Mouse (Mus musculus) induced T-regulatory cell, adult 2 months (primary cell): ENCODE measurements around the gene Pan2.

Experiments used
- DNase-seq: peaks from one replicate; pipeline ENCODE4 v3.0.0-alpha.2; 2012; ENCODE audit warnings: low read depth

Pan2 gene

DNA sequence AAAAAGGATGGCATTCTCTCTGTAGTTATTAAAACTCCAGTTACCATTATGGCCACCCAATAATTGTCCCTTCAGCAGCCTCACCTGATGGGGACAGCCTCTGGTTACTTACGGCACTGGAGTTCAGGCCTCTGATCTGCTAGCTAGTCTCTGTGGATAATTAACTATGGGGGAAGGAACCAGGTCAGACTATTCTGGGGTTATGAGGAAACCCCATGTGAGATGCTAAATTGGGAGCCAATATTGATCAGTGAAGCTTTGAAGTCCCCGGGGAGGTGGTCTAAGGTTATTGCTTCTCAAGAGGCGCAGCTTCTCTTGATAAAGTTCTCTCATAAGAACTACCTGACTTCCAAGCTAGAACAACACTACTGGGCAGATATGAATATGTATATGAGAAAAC is 33.1 kb downstream of the Pan2 start:
- peak; percentile 28 for DNase-seq

DNA sequence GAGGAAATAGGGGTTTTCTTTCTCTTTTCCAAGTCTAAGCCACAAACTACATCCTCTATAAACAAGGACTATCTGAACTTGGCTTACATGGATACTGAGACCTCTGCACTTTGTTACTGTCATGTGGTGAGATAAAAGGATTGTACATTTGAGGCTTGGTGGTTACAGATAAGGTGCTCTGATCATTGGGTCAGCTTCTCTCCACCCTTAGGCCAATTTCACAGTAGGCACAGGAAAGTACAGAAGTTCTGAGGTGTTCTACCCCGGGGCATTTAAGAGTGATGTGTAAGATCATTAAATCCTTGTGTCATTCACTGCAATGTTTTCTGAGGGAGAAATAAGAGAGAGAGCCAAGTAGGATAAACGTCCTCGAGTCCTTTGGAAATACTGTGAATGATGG is 33.5 kb downstream of the Pan2 start:
- no peak for DNase-seq

DNA sequence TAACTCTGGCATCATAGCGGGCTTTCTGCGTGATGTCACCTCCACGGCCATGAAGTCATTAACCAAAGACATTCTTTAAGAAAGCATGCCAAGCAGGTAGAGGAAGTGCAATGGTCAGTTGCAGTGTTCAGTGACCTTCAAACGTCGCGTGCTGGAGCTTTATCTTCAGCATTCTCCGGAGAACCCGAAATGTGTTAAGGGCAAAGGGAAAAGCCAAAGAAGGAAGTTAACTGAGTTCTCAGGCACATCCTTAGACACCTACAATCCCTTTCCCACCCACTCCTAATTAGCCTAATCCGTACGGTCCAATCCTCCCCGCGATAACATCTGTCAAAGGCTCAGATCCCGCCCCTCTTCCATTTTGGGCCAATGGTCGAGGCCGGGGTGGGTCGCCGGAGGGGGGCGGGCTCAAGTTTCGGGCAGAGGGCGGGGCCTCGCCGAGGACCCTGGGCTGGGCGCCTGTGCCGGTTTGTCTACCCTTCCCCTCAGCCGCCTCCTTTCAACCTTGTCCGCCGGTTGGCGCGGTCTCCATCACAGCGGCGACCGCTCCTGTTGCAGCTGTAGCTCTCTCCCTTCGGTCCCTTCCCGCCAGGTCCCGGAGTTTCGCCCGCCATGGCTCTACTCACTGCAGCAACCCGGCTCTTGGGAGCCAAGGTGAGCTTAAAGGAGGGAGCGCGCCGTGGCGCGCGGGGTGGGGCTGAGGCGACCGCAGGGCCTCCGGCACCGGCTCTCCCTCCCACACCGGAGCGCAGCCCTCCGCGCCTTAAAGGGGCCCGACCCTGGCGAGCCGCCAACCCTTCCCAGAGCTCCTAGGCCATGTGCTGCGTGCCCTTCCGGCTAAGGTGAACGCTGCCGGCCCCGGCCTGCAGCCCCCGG is 34.4 kb downstream of the Pan2 start, which contains the start of gene Cs:
TSS of gene Cs (plus strand) at position 429 of the 876 bp plus-strand sequence.
- peak; percentile 99 for DNase-seq

DNA sequence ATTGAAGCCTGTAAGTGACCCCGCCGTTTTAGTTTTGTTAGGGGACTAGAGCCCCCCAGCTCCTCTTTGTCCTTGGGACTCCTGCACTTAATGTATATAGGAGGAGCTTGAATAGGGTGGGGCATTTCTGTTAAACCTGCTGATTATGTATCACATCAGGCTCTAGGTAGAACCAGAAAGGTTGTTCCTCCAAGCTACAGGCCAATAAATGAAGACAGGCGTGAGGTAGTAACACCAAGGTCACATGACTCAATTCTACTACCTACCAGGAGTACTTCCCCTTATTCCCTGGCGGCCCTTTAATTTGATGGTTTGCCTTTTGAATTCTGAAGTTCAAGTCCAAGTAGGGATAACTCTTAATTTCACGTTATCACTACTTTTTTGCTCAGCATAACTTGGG is 35.3 kb downstream of the Pan2 start:
- DNase-seq: peak; percentile 51

DNA sequence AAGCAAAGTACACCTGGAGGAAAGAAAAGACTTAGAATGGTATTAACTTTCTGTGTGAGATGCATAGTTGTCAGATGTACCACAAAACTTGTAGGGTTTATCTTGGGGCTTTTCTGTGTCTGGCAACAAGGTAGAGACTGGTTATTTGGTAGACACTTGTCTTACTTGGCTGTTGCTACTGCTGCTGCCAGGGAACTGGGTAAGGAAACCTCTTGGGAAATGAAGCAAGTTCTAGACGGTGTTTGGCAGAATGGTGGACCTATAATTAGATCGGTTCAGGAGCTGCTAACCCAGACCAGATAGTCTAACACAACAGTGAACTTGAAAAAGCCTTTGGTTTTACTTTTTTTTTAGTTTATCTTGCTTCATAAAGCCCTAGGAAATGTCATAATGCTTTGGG is 35.8 kb downstream of the Pan2 start:
- DNase-seq: no peak

DNA sequence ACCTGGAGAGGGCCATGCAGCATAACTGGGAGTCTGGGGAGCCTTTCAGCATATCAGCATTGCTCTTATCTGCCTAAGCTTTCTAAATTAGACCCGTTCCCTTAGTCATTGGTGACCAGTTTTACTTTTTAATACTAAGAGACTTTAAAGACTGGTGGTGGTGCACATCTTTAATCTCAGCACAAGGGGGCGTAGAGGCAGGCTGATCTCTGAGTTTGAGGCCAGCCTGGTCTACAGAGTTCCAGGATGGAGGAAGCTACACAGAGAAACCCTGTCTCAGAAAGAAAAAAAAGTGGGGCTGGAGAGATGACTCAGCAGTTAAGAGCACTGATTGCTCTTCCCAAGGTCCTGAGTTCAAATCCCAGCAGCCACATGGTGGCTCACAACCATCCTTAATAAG is 37.1 kb downstream of the Pan2 start:
- peak; percentile 54 for DNase-seq

DNA sequence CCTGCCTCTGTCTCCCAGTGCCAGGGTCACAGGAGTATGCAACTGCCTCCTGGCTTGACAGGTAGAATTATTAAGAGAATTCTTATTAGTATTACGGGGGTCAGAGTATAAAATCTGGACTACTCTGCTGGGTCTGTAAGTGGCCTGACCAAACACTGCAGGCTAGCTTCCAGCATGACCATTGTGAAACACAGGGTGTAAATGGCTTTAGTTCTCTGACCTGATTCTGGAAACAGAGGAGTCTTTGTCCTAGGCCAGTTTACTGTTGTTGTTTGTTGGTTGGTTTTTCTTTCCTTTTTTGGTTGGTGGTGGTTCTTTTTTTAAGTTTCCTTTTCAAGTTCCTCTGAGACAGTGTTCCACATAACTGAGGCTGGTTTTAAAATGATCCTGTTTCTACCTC is 40.3 kb downstream of the Pan2 start:
- DNase-seq: peak; percentile 34

DNA sequence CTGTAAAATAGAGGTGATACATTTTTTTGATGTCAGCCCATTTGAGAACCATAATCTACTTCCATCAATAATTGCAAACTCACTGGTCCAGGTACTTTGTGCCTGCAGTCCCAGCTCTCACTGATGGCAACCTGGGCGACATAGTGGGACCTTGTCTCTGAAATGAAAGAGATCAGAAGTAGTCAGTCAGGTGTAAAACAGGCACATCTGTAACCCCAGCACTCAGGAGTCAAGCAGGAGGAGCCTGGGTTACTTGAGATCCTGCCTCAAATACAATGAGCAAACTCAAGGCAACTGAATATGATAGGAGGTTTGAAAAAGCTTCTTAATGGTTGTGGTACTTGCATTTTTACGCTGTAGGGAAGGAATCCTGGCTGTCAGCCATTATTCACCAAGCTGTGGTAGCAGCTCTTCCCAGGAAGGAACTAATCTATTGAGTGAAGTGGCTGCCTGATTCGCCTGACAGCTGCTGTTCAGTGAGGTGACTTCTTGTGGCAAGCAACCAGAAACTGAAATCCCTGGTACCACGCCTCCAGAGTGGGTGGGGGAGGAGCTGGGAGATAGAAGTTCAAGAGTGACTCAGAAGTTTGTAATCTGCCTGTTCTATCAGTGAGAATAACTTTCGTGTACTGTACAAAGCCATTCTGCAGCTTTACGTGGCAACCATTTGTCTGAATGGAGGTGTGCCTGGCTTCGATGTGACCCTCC is 41.6 kb downstream of the Pan2 start:
- peak; percentile 96 for DNase-seq

DNA sequence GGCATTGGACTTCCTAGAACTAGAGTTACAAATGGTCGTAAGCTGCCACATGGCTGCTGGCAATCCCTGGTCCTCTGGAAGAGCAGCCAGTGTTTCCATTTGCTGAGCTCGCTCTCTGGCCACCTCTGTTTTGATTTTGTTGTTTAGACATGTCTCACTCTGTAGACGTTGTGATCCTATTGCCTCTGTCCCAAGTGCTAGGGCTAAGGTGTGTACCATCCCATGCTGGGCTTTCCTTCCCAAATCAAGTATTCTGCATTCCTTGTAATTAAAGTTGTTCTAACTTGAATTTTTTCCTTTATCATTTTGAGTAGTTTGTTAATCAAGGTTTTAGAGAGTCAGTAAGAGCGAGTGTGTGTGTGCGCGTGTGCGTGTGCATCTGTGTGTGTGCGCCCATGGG is 44.4 kb downstream of the Pan2 start:
- DNase-seq: no peak

DNA sequence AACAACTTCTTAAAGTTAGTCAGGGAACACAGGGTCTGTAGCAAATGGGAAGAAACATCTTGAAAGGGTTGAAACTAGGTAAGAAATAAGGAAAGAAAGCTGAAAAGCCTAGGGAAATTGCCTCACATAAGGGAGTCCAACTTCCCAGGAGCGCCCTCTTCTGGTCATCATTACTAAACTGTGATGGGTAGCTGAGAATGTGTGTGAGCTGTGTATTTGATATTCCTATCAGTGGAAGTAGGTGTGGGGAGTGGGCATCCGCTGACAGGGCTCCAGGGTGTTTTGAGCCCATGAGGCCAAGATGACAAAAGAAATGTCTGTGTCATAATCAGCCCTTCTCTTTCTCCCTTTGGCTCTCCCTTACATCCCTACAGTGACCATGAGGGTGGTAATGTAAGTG is 55.7 kb downstream of the Pan2 start:
- peak; percentile 85 for DNase-seq

DNA sequence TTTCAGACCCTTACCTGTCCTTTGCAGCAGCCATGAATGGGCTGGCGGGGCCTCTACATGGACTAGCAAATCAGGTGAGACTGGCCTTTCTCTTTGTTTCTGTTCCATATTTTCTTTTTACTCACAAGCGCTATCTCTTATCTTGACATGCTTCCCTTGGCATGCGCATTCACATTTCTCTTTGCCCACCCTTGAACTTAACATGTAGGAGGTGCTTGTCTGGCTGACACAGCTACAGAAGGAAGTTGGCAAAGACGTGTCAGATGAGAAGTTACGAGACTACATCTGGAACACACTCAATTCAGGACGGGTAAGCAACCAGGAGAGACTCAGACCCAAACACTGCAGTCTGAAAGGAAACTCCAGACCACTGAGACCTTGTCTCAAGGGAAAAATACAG is 56.1 kb downstream of the Pan2 start:
- DNase-seq: no peak

DNA sequence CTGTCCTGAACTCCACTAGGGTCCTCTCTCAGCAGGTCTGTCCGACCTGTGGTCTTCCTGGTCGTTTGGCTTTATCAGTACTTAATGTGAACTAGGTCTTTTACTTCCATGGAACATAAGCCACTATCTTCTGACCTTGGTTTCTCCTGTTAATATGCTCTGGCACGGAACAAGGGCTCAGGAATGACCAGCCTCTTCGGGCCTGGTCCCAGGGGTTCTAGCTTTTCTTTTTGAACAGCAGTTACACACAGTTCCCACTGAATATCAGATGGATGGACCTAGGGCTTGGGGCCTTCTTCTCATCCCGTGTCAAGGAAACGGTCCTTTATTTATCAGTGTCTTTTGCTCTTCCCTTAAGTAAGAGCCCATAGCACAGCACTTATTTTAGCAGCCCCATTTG is 58.7 kb downstream of the Pan2 start:
- DNase-seq: no peak

DNA sequence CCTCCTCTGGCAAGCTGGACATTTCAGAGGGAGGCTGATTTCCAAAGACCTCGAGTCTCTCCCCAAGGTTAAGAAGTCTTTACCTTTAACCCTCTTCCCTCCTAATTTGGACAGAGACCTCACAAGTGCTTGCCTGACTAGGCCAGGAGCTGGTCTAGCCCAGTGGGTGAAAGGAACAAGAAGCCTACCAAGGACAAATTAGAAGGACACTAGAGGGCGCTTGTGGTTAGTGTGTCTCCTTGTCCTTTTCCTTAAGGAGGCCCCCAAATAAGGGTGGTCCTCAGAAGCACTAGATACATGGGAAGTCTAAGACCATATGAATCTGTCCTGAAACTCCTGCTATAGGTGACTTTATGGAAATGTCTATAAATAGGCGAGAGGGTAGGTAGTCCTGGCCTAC is 59.4 kb downstream of the Pan2 start:
- peak; percentile 61 for DNase-seq

DNA sequence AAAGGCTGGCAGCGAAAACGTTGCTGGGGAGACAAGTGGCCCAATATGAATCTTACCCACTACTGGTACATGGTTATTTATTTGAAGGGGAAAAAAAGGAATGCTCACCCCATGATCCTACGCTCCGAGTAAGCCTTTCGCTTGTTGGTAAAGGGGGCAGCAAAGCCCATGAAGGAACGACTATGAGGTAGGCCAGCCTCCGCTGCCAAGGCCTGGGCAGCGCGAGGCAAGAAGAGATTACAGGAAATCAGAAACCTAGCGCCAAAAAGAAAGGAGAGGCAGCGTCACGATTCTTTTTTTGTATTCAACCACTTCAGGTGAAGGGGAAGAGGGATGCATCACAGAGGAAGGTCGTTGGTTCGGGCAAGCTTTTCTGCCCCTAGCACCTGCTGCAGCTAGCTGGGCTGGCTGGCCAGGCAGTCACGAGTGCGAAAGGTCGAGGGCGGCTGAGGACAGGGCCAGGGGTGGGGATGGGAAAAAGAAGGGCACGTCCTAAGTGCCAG is 64.8 kb downstream of the Pan2 start:
- DNase-seq: peak; percentile 60

DNA sequence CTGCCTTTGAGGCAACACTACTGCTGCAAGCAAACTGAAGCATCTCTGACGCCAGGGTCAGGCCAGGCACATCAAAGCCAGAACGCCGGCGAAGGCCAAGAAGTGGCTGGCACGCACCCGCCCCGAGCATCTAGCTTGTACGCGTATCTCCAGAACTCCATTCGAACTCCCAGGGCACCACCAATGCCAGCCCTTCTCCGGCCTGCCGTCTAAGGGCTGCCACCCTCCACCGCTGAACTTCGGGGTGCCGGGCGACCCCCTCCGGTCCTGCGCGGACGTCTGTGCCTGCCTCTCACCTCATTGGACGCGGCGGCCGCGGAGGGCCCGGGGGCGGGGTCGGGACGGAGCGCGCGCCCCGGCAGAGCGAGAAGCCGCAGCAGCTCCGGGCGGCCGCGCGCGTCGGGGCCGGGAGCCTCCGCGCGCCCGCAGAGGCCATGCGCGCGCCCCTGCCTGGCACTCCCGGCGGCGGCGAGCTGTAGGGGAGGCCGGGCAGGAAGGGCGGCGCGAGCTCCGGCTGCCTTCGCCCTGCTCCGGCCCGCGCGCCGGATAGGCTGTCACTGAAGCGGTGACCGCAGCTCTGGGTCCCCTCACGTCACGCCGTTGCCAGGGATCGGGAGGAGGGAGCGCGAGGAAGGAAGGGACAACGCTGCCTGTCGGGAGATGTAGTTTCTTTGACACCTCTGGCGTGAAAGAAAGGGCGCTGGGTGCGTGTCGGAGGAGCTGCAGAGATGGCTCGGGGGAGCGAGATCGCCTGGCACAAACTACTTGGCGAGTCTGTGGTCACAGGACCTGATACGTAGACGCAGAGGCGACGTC is 65.5 kb downstream of the Pan2 start, which contains the start of gene Coq10a:
TSS of gene Coq10a (minus strand) at position 596 of the 816 bp plus-strand sequence.
- DNase-seq: peak; percentile 94

DNA sequence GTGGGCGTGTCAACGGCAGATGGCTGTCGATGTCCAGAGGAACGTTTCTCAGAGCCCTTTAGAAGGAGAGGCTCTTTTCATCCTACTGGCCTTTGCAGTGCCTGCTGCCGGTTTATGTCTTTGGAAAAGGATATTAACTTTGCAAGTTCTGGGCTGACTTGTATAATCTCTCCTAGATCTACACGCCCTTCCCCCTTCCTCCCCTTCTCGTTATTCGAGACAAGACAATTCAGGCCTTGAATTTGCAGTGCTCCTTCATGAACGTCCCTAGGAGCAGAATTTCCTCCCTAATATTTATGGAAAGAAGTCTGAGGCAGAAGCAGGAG is 66.0 kb downstream of the Pan2 start:
- DNase-seq: no peak

DNA sequence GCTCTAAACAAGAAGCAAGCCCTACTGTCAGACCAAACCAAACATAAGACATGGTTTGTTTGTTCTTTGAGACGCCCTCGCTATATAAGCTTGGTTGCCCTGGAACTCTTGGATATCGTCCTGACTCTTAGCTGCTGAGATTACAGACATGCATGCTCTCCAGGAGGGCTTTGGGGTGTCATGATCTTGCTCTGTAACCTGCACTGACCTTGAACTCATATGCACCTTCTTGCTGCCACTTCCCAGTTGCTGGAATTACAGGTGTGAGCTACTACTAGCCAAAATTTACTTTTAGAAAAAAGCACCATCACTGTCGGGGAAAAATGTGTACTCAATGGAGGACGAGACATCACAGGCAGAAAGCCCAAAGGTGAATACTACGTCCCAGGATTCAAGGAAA is 66.5 kb downstream of the Pan2 start:
- DNase-seq: no peak

DNA sequence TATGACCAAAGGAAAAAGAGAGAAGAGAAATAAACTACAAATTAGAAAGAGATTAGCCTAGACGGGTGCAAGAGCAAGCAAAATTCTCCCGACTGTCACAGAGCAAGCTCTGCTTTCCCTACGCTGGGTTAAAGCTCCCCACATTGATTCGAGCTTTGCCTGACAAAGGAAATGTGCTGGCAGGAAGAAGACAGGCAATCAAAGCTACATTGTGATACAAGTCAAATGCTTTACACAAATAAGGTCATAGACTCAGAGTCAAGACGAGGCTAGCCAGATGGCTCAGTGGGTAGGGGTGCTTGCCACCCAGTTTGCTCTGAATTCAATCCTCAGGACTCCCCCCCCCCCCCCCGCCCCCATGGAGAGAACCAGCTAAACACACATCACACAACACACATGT is 66.9 kb downstream of the Pan2 start:
- DNase-seq: no peak

DNA sequence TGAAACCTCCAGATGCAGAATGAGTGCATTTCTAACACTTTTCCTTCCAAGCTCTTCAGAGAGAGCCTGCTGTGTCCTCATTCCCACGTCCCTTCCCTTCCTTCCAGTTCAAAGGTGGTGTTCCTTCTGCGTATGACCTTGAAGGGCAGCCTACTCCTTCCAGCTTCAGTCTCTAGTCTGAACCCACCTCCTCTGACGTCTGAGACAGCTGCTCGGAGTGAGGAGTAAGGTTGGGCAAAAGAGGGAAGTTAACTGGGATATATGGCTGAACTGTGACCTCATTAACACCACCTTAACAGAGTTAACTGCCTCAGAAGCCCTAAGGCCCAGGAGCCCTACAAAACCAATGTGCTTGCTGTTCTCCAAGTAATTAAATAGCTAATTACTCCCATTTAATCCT is 67.5 kb downstream of the Pan2 start:
- no peak for DNase-seq
